Mouse (Mus musculus) thymus, adult 2 months (tissue): ENCODE measurements around the gene Adam33.

ENCODE experiments used
- CTCF ChIP-seq: fragments of 200-500 bp; IDR thresholded peaks from 2 replicates; pipeline ENCODE4 v1.5.1; 2012; ENCODE audit warnings: mild to moderate bottlenecking, control low read depth, low read length, moderate library complexity, borderline replicate concordance; ENCODE audit not compliant: control insufficient read depth, poor library complexity, insufficient read depth; ENCODE audit errors: extremely low read depth
- POLR2A ChIP-seq: fragments of 200-500 bp; IDR thresholded peaks from 2 replicates; pipeline ENCODE4 v1.6.1; 2012; ENCODE audit warnings: mild to moderate bottlenecking, low read length, control low read depth, moderate library complexity; ENCODE audit not compliant: control insufficient read depth, poor library complexity, insufficient read depth; ENCODE audit errors: extremely low read depth

GRCm38 (mm10) chr2:131046025-131046424 is 17.6 kb downstream of the Adam33 start:
- no peak for TF ChIP-seq POLR2A
- no peak for TF ChIP-seq CTCF
